Mouse (Mus musculus) kidney, adult 9 months (tissue): ENCODE results near the gene Gm2696.

Experiments used
- DNase-seq: peaks from one replicate; pipeline ENCODE4 v3.0.0; 2022

Gene Gm2696

DNA sequence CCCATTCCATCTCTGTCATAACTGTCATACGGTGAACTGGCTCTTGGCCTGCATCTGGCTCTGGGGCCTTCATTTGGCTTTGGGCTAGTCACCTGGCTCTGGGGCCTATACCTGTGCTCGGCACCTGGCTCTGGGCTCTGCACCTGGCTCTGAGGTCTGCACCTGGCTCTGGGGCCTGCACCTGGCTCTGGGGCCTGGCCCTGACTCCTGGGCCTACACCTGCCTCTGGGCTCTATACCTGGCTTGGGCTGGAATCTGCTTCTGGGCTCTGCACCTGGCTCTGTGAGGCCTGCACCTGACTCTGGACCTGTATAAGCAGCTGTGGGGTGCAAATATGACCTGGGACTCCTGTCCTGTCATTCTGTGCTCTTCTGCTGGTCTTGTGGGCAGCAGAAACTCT, 33.1 kb downstream of the Gm2696 start:
- DNase-seq = no peak

DNA sequence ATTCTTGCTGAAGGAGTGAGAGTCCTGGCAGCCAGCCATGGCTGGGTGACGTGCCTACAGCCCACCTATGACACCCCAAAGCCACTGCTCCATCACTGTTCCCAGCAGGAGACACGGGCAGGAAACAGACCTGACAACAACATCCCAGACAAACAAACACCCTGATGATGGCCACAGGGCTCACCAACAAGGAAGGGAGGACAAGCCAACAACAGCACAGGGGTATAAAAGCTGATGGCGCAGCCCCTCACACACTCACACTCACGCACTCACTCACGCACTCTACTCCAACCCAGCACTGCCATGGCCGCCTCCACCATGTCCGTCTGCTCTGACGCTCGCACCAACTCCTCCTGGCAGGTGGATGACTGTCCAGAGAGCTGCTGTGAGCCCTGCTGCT, 38.1 kb downstream of the Gm2696 start, which contains the start of gene Gm10318:
TSS of gene Gm10318 (plus strand) at position 301 of the 400 bp plus-strand sequence.
- no peak for DNase-seq

DNA sequence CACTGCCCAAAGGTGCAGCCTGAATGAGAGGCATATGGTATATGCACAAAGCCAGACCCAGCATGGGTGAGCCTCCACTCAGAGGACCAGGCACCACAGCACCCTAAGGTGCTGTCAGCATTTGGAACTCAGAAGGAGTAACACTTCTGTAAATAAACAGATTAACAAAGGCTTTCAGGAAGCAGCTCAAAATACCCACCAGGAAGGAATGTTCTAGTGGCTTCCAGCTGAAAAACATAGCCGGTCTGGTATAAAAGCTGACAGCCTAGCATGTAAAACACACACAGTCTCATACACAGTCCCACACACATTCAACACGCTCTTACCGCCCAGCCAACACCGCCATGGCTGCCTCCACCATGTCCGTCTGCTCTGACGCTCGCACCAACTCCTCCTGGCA, 47.2 kb downstream of the Gm2696 start, which contains the start of gene Gm3285:
TSS of gene Gm3285 (plus strand) at position 301 of the 400 bp plus-strand sequence.
- no peak for DNase-seq

- peak; percentile 85 for DNase-seq
Observed at GRCm38 (mm10) chr10:77864067-77864761, 49.7 kb downstream of the Gm2696 start.

GRCm38 (mm10) chr10:77864762-77865143, 50.3 kb downstream of the Gm2696 start:
- no peak for DNase-seq

- no peak for DNase-seq
Observed at GRCm38 (mm10) chr10:77867546-77867945, 53.1 kb downstream of the Gm2696 start.

DNA sequence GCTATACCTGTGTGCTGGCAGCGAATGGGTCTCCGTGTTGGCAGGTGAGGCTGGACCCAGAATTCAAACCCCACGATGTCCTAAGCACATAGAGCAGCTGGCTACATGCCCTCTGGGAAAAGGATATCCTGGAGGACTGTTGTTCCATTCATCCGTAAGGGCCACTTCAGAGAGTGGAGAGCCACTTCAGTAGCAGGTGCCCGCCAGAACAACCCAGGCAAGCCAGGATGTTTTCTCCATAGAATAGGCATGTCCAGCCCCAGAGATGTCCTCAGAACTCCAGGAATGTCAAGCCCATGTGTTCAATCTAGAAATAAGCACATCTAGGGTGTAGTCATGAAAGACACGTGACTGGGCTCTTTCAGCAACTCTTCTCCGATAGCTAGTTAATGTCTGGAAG, 55.2 kb downstream of the Gm2696 start:
- DNase-seq = no peak

GRCm38 (mm10) chr10:77878985-77879384, 64.5 kb downstream of the Gm2696 start:
- peak; percentile 53 for DNase-seq

GRCm38 (mm10) chr10:77880305-77880704, 65.8 kb downstream of the Gm2696 start:
- DNase-seq = no peak

GRCm38 (mm10) chr10:77882553-77882952, 68.1 kb downstream of the Gm2696 start:
- no peak for DNase-seq
